Mouse (Mus musculus) thymus, adult 2 months (tissue): ENCODE measurements at regions not wholly inside any gene's neighbourhood (a gene's known extent, or its start where the extent isn't known, plus 50 kb on each side); places are given as distances from the start of the nearest gene placed in this dataset.

ENCODE experiments used
- DNase-seq: peaks from one replicate; pipeline ENCODE4 v3.0.0; 2021
- H3K27ac ChIP-seq: fragments of 200-500 bp; 2 replicates; pipeline ENCODE4 v1.5.1; 2012; ENCODE audit warnings: low read length, control low read depth; ENCODE audit not compliant: control insufficient read depth, insufficient read depth
- H3K27me3 ChIP-seq: fragments of 200-500 bp; 2 replicates; pipeline ENCODE4 v1.6.1; 2012; ENCODE audit warnings: mild to moderate bottlenecking, low read length, moderate library complexity, mixed read lengths; ENCODE audit not compliant: control insufficient read depth, insufficient read depth
- H3K36me3 ChIP-seq: fragments of 200-500 bp; 2 replicates; pipeline ENCODE4 v1.6.1; 2012; ENCODE audit warnings: mild to moderate bottlenecking, low read length, moderate library complexity; ENCODE audit not compliant: control insufficient read depth, insufficient read depth
- H3K4me1 ChIP-seq: fragments of 200-500 bp; replicated peaks from 2 replicates; pipeline ENCODE4 v1.6.1; 2012; ENCODE audit warnings: low read length; ENCODE audit not compliant: control insufficient read depth, insufficient read depth
- H3K4me3 ChIP-seq: fragments of 200-500 bp; 2 replicates; pipeline ENCODE4 v1.5.1; 2012; ENCODE audit warnings: mild to moderate bottlenecking, low read length, control low read depth, moderate library complexity; ENCODE audit not compliant: control insufficient read depth, insufficient read depth
- CTCF ChIP-seq: fragments of 200-500 bp; IDR thresholded peaks from 2 replicates; pipeline ENCODE4 v1.5.1; 2012; ENCODE audit warnings: mild to moderate bottlenecking, control low read depth, low read length, moderate library complexity, borderline replicate concordance; ENCODE audit not compliant: control insufficient read depth, poor library complexity, insufficient read depth; ENCODE audit errors: extremely low read depth
- POLR2A ChIP-seq: fragments of 200-500 bp; IDR thresholded peaks from 2 replicates; pipeline ENCODE4 v1.6.1; 2012; ENCODE audit warnings: mild to moderate bottlenecking, low read length, control low read depth, moderate library complexity; ENCODE audit not compliant: control insufficient read depth, poor library complexity, insufficient read depth; ENCODE audit errors: extremely low read depth
- WGBS: fragments of 180-500 bp; shearing (Covaris S2); methylation state at CpG from one replicate; pipeline ENCODE4 v1.1.7; 2018; 5-methylcytosine and 5-hydroxymethylcytosine counted together

DNA sequence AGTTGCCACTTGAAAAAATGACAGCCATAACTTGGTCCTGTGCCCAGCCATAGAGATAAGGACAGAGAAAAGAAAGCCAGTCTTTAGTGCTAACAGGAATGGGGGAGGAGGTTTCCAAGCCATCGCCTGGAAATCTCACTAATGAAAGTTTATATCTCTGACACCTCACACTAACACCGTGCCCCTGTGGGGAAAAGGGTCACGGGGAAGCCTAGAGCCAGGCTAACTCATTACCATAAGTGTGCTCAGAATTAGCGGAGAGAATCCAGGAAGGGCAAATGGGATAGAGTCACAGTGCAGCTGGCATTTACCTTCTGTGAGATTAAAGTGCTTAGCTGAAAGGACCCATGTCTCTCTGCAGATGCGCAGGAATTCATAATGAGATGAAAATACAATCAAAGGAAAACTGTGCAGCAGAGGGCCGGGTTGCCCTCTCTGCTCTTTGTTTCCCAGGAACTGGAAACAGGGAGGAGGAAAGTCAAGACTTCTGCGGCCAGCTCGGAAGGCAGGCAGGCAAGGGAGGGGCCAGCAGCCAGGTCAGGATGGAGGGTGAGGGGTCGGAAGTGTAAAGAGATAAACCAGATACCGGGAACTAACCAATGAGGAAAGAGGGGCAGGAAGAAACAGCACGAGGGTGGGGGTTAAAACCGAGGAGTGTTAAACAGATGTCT lies 945.7 kb upstream of the Car8 start:
- no peaks in the 10 kb centered on the region for H3K36me3 ChIP-seq
- TF ChIP-seq POLR2A (no peak), CTCF (no peak)
- H3K27me3 ChIP-seq = no peaks in the 10 kb centered on the region
- H3K4me1 ChIP-seq = peaks cover 3% of the 10 kb centered on the region; the same call in 1 of the 2 replicates
- no peak overlapping the region for H3K4me3 ChIP-seq
- peak; percentile 24 for DNase-seq
- 20% methylated on average over 12 of the region's 12 CpGs for WGBS
- H3K27ac ChIP-seq = no peak overlapping the region

DNA sequence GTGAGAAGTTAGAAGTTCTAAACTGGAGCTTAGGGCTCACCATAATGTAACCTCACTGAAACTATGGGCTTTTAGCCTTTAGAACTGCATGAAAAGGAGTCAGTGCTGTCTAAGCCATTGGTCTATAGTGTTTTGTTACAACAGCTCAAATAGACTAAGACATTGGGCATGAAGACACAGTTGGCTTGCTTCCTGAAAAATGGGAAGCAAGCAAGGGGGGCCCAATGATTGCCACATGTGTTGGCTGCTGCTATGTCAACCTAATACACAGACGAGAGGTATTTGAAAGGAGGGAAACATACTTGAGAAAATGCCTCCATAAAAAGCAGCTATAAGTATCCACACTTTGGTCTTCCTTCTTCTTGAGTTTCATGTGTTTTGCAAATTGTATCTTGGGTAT lies 935.5 kb upstream of the Car8 start:
- no peaks in the 10 kb centered on the region for H3K4me1 ChIP-seq
- no peaks in the 10 kb centered on the region for H3K27me3 ChIP-seq
- no peak overlapping the region for H3K4me3 ChIP-seq
- no peak for TF ChIP-seq CTCF
- TF ChIP-seq POLR2A = no peak
- no peaks in the 10 kb centered on the region for H3K36me3 ChIP-seq
- 77% methylated on average over 1 of the region's 1 CpGs for WGBS
- DNase-seq = no peak
- no peak overlapping the region for H3K27ac ChIP-seq

DNA sequence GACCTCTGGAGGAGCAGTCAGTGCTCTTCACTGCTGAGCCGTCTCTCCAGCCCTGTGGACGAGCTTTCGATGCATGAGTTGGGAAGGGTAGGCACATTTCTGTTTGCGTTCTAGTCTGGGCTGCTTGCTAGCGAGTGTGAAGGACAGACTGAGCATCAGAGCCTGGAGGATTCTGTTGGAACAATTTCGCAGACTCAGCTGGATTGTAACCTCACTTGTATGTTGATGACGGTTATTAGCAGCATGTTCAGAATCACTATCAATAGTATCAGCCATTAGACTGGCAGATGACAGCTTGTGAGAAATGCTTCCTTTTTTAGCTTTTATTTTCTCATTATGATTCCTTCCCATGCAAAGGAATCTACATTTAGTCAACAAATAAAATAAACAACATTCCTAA lies 923.5 kb upstream of the Car8 start:
- no peak overlapping the region for H3K27ac ChIP-seq
- 94% methylated on average over 7 of the region's 7 CpGs for WGBS
- H3K4me3 ChIP-seq = no peak overlapping the region
- H3K27me3 ChIP-seq = no peaks in the 10 kb centered on the region
- no peaks in the 10 kb centered on the region for H3K36me3 ChIP-seq
- no peaks in the 10 kb centered on the region; the same call in 1 of the 2 replicates for H3K4me1 ChIP-seq
- DNase-seq = no peak
- no peak for TF ChIP-seq POLR2A
- no peak for TF ChIP-seq CTCF

DNA sequence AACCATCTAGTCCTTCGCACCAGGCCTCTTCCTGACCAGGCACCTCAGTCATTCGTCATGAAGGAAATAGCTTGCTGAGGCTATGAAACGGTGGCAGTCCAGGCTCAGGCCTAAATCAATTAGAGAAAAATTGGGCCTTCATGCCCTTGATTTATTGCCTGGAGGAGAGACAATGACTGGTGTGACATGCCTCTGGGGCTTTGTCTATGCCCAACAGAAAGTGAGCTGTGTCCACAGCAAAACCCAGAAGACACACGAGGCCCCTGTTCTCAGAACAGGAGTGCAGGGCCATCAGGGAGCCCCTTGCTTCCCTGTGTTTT lies 922.9 kb upstream of the Car8 start:
- Histone ChIP-seq H3K27ac (no peak overlapping the region), H3K36me3 (no peaks in the 10 kb centered on the region), H3K27me3 (no peaks in the 10 kb centered on the region), H3K4me1 (no peaks in the 10 kb centered on the region; the same call in 1 of the 2 replicates), H3K4me3 (no peak overlapping the region)
- DNase-seq = no peak
- 88% methylated on average over 4 of the region's 4 CpGs for WGBS
- TF ChIP-seq CTCF (no peak), POLR2A (no peak)

DNA sequence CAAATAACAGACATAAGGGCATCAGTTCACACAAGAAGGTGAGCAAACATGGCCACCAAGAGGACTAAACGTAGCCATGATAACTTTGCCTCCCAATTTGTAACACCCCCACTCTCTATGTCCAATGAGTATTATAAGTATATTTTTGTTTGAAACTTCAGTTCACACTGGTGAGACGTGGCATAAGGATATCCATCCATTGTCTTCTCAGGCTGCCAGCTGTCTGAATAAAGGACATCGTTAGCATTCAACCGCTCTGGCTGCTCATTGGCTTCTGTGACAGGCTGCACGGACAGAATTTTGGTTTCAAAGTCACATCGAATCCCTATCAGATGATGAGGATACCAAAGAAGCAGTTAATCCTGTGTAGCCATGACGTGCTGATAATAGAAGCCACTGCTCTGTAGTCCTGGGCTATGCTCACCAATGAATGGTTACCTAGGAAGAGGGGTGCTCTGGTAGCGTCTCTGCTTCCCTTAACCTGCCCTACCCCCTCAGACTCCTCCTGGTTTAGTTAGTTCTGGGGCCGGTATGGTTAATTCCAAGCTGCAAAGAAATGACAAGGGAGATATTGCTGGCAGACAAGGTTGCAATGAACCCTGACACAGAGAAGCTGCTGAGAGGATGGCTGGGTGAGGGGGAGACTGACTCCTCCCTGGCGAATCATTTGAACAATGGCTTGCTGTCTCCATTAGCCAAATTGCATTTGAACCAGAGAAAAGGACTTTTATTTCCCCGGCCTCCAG lies 922.4 kb upstream of the Car8 start:
- no peak overlapping the region for H3K4me3 ChIP-seq
- no peaks in the 10 kb centered on the region for H3K27me3 ChIP-seq
- DNase-seq = no peak
- H3K4me1 ChIP-seq = no peaks in the 10 kb centered on the region; the same call in 1 of the 2 replicates
- TF ChIP-seq POLR2A = no peak
- no peak for TF ChIP-seq CTCF
- H3K27ac ChIP-seq = no peak overlapping the region
- H3K36me3 ChIP-seq = no peaks in the 10 kb centered on the region
- 94% methylated on average over 11 of the region's 11 CpGs for WGBS

DNA sequence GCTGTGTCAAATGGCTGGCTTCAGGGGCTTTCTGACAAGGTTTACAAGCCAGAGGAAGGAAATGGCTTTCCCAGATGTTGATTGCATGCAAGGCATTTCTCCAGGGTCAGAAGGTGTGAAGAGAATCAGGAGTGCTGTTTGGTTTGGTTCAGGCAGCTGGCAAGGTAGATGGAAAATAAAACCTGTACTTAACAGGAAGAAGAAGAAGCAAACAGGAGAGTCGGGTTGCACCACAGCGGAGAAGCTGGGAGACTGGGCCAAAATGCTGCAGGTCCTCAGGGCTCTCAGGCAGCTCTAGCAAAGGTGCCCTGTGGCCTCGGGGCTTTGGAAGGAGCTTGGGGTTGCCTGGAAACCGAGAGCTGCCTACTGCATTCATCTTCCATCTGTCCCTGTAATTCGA lies 908.9 kb upstream of the Car8 start:
- Histone ChIP-seq H3K4me1 (no peaks in the 10 kb centered on the region), H3K36me3 (no peaks in the 10 kb centered on the region), H3K4me3 (no peak overlapping the region), H3K27me3 (no peaks in the 10 kb centered on the region), H3K27ac (no peak overlapping the region)
- DNase-seq = no peak
- TF ChIP-seq POLR2A (no peak), CTCF (no peak)
- WGBS = 52% methylated on average over 5 of the region's 5 CpGs
